Mouse (Mus musculus): ENCODE data around the gene Gm3411. TPM values are rescaled to one million over a fixed set of nuclear protein-coding genes. Genes with fewer than 3 reads are reported as not detected.
"Not testable (repeated sequence)": the region's sequence is repeated elsewhere in the genome, so short reads cannot be mapped to it uniquely, and the experiment has no call there.

Gm3411 gene
- polyA plus RNA-seq (2015; fragmentation: Nextera tagmentation; extraction: Ambion mirVana) = not detected in 2 replicates

- ATAC-seq (ENCODE audit: low read depth); H3K27ac ChIP-seq (ENCODE audit: low read length); H3K4me1 ChIP-seq (ENCODE audit: control insufficient read depth, low read depth, low read length); H3K27me3 ChIP-seq (ENCODE audit: control insufficient read depth, insufficient read depth, low read depth, low read length); H3K9me3 ChIP-seq (replicated peaks; ENCODE audit: control insufficient read depth, low read length); H3K4me2 ChIP-seq (ENCODE audit: low read depth, low read length); H3K4me3 ChIP-seq (ENCODE audit: low read depth, low read length); H3K9ac ChIP-seq (ENCODE audit: low read depth, low read length); H3K36me3 ChIP-seq (ENCODE audit: control insufficient read depth, insufficient read depth): not testable (repeated sequence)
- WGBS (ENCODE audit: insufficient replicate concordance) = under 1% methylated on average over 39 of the region's 57 CpGs
Measured at GRCm38 (mm10) chr14:6286931-6287715, at the start of gene Gm3411. TSS of gene Gm3411 (minus strand) at chr14:6287250.

GRCm38 (mm10) chr14:6304743-6305142 is 17.7 kb upstream of the Gm3411 start, which contains the start of gene Gm21103:
TSS of gene Gm21103 (minus strand) at chr14:6304843.
- H3K4me3 ChIP-seq (ENCODE audit: low read depth, low read length); H3K4me1 ChIP-seq (ENCODE audit: control insufficient read depth, low read depth, low read length); H3K4me2 ChIP-seq (ENCODE audit: low read depth, low read length); ATAC-seq (ENCODE audit: low read depth); H3K9me3 ChIP-seq (replicated peaks; ENCODE audit: control insufficient read depth, low read length); H3K27me3 ChIP-seq (ENCODE audit: control insufficient read depth, insufficient read depth, low read depth, low read length); H3K27ac ChIP-seq (ENCODE audit: low read length); H3K36me3 ChIP-seq (ENCODE audit: control insufficient read depth, insufficient read depth); H3K9ac ChIP-seq (ENCODE audit: low read depth, low read length): not testable (repeated sequence)
- 44% methylated on average over 2 of the region's 2 CpGs for whole genome bisulfite sequencing (ENCODE audit: insufficient replicate concordance)

GRCm38 (mm10) chr14:6219192-6219591 is 67.9 kb downstream of the Gm3411 start, which contains the start of gene Gm21560:
TSS of gene Gm21560 (minus strand) at chr14:6219292.
- not testable (repeated sequence) for H3K27me3 ChIP-seq (ENCODE audit: control insufficient read depth, insufficient read depth, low read depth, low read length); H3K4me3 ChIP-seq (ENCODE audit: low read depth, low read length); ATAC-seq (ENCODE audit: low read depth); H3K36me3 ChIP-seq (ENCODE audit: control insufficient read depth, insufficient read depth); H3K27ac ChIP-seq (ENCODE audit: low read length); H3K4me1 ChIP-seq (ENCODE audit: control insufficient read depth, low read depth, low read length); H3K4me2 ChIP-seq (ENCODE audit: low read depth, low read length); H3K9me3 ChIP-seq (replicated peaks; ENCODE audit: control insufficient read depth, low read length); H3K9ac ChIP-seq (ENCODE audit: low read depth, low read length)
- WGBS (ENCODE audit: insufficient replicate concordance) = 42% methylated on average over 1 of the region's 2 CpGs

Other genes starting within 250 kb of the Gm3411 start
- gene Gm6337, start 229.0 kb downstream of the Gm3411 start, polyA plus RNA-seq (2015; fragmentation: Nextera tagmentation; extraction: Ambion mirVana) = not detected in 2 replicates
- gene Gm8206, start 193.3 kb downstream of the Gm3411 start, polyA plus RNA-seq (2015; fragmentation: Nextera tagmentation; extraction: Ambion mirVana) = 0.06 TPM in 1 of 2 replicates, not detected in the other
- 0.05 TPM in 1 of 2 replicates, not detected in the other for gene Gm3468, start 178.6 kb downstream of the Gm3411 start, polyA plus RNA-seq (2015; fragmentation: Nextera tagmentation; extraction: Ambion mirVana)
- not detected in 2 replicates for gene Gm3476, start 161.4 kb downstream of the Gm3411 start, polyA plus RNA-seq (2015; fragmentation: Nextera tagmentation; extraction: Ambion mirVana)
- gene Gm21560, start 68.0 kb downstream of the Gm3411 start, polyA plus RNA-seq (2015; fragmentation: Nextera tagmentation; extraction: Ambion mirVana) = not detected in 2 replicates
- gene Gm21103, start 17.6 kb upstream of the Gm3411 start, polyA plus RNA-seq (2015; fragmentation: Nextera tagmentation; extraction: Ambion mirVana) = not detected in 2 replicates
- gene Gm3618, start 56.4 kb upstream of the Gm3411 start, polyA plus RNA-seq (2015; fragmentation: Nextera tagmentation; extraction: Ambion mirVana) = not detected in 2 replicates
- not detected in 2 replicates for gene Gm16440, start 103.1 kb upstream of the Gm3411 start, polyA plus RNA-seq (2015; fragmentation: Nextera tagmentation; extraction: Ambion mirVana)
- gene Gm3591, start 125.2 kb upstream of the Gm3411 start, polyA plus RNA-seq (2015; fragmentation: Nextera tagmentation; extraction: Ambion mirVana) = not detected in 2 replicates
- not detected in 2 replicates for gene Gm3594, start 157.4 kb upstream of the Gm3411 start, polyA plus RNA-seq (2015; fragmentation: Nextera tagmentation; extraction: Ambion mirVana)